Mouse (Mus musculus) cerebellum, postnatal 14 days (tissue): ENCODE measurements at regions not wholly inside any gene's neighbourhood (a gene's known extent, or its start where the extent isn't known, plus 50 kb on each side); places are given as distances from the start of the nearest gene placed in this dataset.
A peak's percentile ranks its signal among the peaks of the same experiment; 100 is the strongest.

Source experiments
- DNase-seq, 2 experiments: peaks; one replicate each; pipeline ENCODE4 v3.0.0; 2021; ENCODE audit warnings: mixed read lengths in 2 of 2

- no peak for DNase-seq
These were observed 152.3 kb downstream of the Dkk2 start for GRCm38 (mm10) chr3:132237344-132237743.

GRCm38 (mm10) chr3:132257834-132258233, 172.7 kb downstream of the Dkk2 start:
- no peak for DNase-seq

- no peak for DNase-seq
These were observed 184.5 kb downstream of the Dkk2 start for GRCm38 (mm10) chr3:132269641-132270040.

DNA sequence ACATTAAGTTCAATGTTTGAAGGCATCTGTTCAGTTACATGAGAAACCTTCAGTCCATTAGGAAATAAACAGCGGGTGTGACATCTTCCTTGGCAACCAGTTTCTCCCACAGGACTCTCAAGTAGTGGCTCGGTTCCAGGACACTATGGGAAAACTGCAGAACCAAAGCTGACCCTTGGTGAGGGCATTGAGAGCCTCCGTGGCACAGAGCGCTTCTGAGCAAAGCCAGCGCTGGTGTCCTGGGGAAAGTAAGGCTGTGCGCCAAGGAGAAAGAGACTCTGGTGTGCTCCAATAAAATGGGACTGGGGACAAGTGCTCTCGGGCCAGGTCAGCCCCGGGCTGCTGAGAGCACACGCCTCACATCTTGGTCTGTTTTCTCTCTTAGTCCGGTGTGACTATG, 189.7 kb downstream of the Dkk2 start:
- DNase-seq = peak; percentile 46 to 74

- DNase-seq = no peak
These were observed 192.7 kb downstream of the Dkk2 start for GRCm38 (mm10) chr3:132277771-132278170.

- no peak for DNase-seq
These were observed 202.6 kb downstream of the Dkk2 start for GRCm38 (mm10) chr3:132287714-132288113.

DNA sequence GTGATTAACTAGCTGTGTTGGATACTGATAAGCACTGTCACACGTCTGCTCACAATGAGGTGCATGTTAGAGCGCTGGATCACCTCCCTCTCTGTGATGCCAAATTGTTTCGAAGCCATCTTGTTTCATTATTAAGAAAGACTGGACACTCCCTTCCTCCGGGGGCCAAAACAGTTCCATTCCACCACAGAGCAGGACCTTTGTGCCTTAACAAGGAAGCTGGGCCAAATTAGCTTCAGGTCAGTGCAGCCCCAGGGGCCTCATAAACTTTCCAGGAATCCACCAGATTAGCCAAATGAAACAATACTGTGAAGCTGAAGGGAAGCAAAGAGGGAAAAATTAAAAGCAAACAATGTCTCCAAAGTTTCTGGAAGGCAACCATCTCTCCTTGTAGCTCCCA, 241.9 kb downstream of the Dkk2 start:
- DNase-seq = no peak

DNA sequence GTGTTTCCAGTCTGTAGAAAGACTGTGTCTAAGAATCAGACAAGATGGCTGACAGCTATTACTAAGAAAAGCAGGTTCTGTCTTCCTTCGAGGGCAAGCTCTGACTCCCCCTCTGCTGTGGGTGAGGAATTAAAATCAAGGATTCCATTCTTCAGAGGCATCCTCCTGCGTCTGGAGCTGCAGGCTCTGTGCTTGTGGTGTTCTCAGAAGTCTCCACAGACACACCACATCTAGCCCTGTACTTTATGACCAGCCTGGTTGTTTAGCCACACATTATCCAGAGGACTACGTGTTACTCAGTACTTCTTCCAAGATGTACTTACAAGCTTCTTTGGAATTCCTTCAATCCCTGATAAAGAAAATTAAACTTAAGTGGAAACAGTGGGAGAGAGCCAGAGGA, 258.5 kb downstream of the Dkk2 start:
- DNase-seq = no peak

DNA sequence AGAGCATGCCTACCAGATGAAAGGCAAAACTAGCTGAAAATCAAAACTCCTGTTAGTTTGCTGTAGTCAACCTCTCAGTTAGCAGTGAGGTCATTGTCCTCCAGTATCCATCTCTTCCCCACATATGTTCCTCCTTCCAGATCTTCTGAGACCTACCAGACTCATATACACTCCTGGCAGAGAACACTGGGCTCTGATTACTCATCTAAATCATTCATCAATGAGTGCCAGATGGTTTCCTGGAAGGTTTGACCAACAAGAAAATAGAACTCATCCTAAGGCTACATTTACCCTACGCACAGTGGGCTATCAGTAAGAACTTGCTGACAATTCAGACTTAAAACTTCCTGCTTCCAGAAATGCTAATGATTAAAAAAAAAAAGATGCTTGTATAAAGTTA, 260.8 kb downstream of the Dkk2 start:
- DNase-seq = no peak

- no peak for DNase-seq
These were observed 264.5 kb downstream of the Dkk2 start for GRCm38 (mm10) chr3:132349602-132350001.

DNA sequence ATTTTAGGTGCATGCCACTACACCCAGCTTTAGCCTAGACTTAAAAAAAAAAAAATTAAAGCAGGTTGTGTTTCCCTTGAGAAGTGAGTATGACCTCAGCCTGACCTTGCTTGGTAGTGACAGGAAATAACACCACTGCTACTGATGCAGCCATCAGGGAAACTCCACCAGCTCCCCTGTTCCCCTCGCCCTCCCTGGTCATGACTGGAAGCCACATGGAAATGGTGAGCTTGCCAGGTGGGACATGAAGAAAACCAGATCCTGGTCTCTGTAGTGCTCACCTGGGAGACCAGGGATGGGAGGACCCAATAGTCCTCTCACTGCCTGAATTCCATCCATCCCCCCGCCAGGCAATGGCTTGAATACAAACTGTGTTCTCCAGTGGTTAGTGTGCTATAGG, 268.1 kb downstream of the Dkk2 start:
- DNase-seq = no peak

DNA sequence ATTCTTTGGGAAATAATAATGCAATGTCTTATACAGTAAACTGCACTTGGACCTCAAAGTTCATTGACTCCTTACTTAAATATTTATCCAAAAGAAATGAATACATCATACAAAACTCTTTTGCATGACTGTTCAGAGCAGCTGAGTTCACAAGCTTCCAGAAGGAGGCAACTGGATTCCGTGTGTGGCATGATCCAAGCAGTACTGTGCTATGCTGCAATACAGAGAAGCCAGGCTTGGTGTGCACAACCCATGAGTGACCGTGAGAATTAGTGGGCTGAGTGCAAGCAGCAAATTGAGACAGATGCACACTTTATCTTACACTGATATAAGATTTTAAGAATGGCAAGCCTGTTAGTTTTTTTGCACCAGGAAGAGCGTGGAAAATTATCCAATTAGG, 270.0 kb upstream of the Gimd1 start:
- DNase-seq = no peak

DNA sequence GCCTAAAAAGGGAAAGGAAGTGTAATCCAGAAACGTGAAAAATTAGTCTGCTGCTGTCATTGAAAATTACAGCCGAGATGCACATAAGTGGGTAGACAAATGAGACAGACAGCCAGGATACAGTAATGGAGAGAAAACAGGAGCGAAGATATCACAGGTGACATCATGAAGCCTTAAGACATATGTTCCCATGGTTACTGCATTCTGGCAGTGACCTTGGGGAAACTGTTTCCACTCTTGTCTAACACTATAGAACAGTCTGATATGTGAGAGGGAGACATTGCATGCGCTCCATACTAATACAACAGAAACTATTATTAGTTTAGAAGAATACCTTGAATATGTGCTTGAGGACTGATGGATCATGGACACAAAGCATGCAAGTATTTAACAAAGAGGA, 254.0 kb upstream of the Gimd1 start:
- DNase-seq = no peak

GRCm38 (mm10) chr3:132417742-132418141, 211.9 kb upstream of the Gimd1 start:
- DNase-seq = no peak

GRCm38 (mm10) chr3:132425819-132426671, 203.6 kb upstream of the Gimd1 start:
- no peak for DNase-seq

DNA sequence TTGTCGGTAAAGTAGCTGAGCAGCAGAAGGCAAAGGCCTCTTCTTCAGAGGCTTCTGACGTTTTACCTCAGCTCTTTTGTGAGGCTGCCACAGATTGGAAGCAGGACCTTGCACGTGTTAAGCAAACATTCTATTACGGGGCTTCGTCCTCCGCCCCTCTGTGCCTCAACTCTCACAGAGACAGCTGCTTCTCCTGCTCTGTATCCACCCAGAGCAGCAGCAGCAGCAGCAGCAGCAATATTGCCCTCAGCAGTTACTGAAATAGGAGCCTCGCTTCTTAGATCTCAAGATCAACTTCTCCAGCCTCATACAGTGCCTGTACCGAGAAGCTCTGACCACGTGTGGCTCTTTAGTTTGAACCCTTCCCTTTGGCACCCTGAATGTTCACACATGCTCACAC, 202.4 kb upstream of the Gimd1 start:
- no peak for DNase-seq

DNA sequence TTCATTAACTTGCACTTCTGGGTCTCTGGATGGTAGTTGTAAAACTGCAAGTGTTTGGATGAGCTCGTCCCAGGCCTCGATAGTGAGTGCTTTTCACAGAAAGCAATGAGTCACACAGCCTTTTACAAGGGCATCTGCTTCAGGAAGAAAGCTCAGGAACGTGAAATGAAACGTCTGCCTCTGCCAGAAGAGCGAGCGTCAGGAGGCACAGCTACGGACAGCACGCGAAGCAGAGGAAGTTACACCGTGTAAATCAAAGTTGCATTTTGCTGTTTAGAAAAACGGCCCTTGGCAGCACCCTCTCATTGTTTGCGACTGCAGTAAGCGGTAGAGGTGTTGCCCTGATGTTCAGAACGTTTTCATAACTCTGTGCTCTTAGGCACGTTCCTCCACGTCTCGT, 201.5 kb upstream of the Gimd1 start:
- DNase-seq = no peak

GRCm38 (mm10) chr3:132431805-132432204, 197.8 kb upstream of the Gimd1 start:
- no peak for DNase-seq

GRCm38 (mm10) chr3:132441226-132441625, 188.4 kb upstream of the Gimd1 start:
- no peak for DNase-seq

- DNase-seq = no peak
These were observed 175.7 kb upstream of the Gimd1 start for GRCm38 (mm10) chr3:132453927-132454326.

DNA sequence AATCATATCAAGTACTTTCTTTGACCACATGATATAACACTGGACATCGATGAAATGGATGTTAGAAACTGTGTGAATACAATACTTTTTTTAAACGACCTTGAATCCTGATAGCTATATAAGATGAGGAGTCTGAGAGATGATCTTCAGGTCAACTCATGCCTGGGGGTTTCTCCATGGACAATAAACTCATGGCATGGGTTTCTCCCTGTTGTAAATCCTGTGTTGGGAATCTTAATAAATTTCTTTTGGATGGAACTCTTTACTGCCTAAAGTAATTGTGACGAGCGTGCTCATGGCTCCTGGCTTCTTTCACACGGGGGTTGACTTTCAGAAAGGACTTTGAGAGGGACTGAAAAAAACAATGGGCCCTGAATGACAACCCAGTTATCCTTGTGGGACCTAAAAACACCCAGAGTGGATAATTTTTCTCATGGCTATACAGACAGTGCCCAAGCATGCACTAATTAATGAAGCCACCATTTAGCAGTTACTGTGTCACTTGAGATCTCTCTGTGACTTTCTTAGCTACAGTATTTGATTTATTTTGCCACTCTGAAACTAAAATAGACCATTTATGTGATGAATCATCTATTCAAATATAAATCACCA, 167.2 kb upstream of the Gimd1 start:
- no peak for DNase-seq

GRCm38 (mm10) chr3:132471070-132471469, 158.6 kb upstream of the Gimd1 start:
- DNase-seq = no peak

DNA sequence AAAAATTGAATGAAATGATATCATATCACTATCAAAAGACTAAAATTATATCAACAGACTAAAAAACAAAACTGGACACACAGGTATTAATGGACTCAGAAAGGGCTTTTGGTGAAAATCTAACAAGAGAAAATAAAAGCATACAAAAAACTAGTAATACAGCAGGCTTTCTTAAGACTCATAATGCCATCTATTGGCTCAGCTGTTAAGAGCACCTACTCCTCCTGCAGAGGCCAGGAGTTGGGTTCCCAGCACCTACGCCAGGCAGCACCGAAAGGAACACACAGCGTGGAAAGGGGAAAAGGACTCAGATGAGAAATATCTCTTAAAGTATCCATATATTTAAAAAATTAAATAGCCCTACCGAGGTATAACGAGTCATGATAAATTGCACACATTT, 151.9 kb upstream of the Gimd1 start:
- no peak for DNase-seq

GRCm38 (mm10) chr3:132479275-132479674, 150.3 kb upstream of the Gimd1 start:
- DNase-seq = no peak

DNA sequence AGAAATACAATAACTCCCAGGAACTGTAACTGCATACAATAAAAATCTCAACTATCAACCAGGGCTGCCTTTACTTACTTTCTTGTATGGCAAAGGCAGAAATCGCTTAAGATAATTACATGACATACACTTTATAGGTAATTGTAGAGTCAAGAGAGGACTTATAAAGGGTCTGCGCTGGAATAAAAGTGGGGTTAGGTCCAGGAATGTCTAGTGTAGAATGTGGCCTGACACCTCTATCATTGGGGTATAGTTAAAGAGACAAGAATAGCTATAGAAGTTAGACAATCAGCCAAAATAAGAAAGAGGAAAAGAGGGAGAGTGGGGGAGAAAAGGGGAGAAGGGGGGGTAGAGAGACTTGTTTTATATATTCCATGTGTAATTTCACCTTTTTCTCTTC, 144.8 kb upstream of the Gimd1 start:
- no peak for DNase-seq
